Mouse (Mus musculus) stomach, embryonic 16.5 days (tissue): ENCODE results near the gene 1700017B05Rik. TPM values are rescaled to one million over a fixed set of nuclear protein-coding genes. Genes with fewer than 3 reads are reported as not detected.

Experiments
- polyA plus RNA-seq: library from polyadenylated mRNA; unstranded; fragments of >200 nt; fragmentation: Nextera tagmentation; extraction: Ambion mirVana; gene quantifications from 2 replicates; pipeline ENCODE4 v1.2.1, GENCODE M21; 2015

Gene 1700017B05Rik
- polyA plus RNA-seq, 1 experiment from 2014 or later = 23.0 TPM

Other genes starting within 250 kb of the 1700017B05Rik start
- gene Sin3a, start 190.6 kb downstream of the 1700017B05Rik start, polyA plus RNA-seq = 27.5 and 27.6 TPM in 2 replicates
- 74.8 and 80.9 TPM in 2 replicates for gene Man2c1, start 131.9 kb downstream of the 1700017B05Rik start, polyA plus RNA-seq
- 8.4 and 8.9 TPM in 2 replicates for gene Neil1, start 114.3 kb downstream of the 1700017B05Rik start, polyA plus RNA-seq
- gene Commd4, start 104.3 kb downstream of the 1700017B05Rik start, polyA plus RNA-seq = 84.3 and 92.9 TPM in 2 replicates
- gene Trcg1, start 26.1 kb downstream of the 1700017B05Rik start, polyA plus RNA-seq = 0.07 TPM in 1 of 2 replicates, not detected in the other
- 26.4 and 28.7 TPM in 2 replicates for gene Ppcdc, start 177.5 kb upstream of the 1700017B05Rik start, polyA plus RNA-seq
- 28.5 and 31.0 TPM in 2 replicates for gene Scamp5, start 205.4 kb upstream of the 1700017B05Rik start, polyA plus RNA-seq
- 4.8 and 5.3 TPM in 2 replicates for gene Rpp25, start 241.4 kb upstream of the 1700017B05Rik start, polyA plus RNA-seq